Mouse (Mus musculus) adrenal gland, adult (tissue): Measurements from ENCODE around the gene Acadsb.

Experiments used
- DNase-seq, 2 experiments: peaks; one replicate each; pipeline ENCODE4 v3.0.0; 2022 to 2023; ENCODE audit warnings: low spot score in 1 of 2; ENCODE audit not compliant: inconsistent age in 2 of 2

Gene Acadsb

GRCm38 (mm10) chr7:131465117-131465601 is 54.8 kb downstream of the Acadsb start:
- no peak for DNase-seq

- no peak for DNase-seq
Measured at GRCm38 (mm10) chr7:131465735-131466134, 55.3 kb downstream of the Acadsb start.

GRCm38 (mm10) chr7:131467312-131467711 is 56.9 kb downstream of the Acadsb start:
- DNase-seq: no peak

GRCm38 (mm10) chr7:131469506-131469905 is 59.1 kb downstream of the Acadsb start:
- DNase-seq: no peak

GRCm38 (mm10) chr7:131471551-131471950 is 61.1 kb downstream of the Acadsb start:
- DNase-seq: no peak

- DNase-seq: no peak
Measured at GRCm38 (mm10) chr7:131477140-131477539, 66.7 kb downstream of the Acadsb start.

- no peak for DNase-seq
Measured at GRCm38 (mm10) chr7:131478403-131478802, 68.0 kb downstream of the Acadsb start.
